Mouse (Mus musculus) thymus, adult 18-20 months (tissue): ENCODE data around the gene Atp6ap1l.
A peak's percentile ranks its signal among the peaks of the same experiment; 100 is the strongest.
"Not testable (repeated sequence)": the region's sequence is repeated elsewhere in the genome, so short reads cannot be mapped to it uniquely, and the experiment has no call there.

ENCODE experiments used
- DNase-seq, 2 experiments: peaks; one replicate each; pipeline ENCODE4 v3.0.0; 2022; ENCODE audit warnings: mixed read lengths in 2 of 2

The Atp6ap1l gene

DNA sequence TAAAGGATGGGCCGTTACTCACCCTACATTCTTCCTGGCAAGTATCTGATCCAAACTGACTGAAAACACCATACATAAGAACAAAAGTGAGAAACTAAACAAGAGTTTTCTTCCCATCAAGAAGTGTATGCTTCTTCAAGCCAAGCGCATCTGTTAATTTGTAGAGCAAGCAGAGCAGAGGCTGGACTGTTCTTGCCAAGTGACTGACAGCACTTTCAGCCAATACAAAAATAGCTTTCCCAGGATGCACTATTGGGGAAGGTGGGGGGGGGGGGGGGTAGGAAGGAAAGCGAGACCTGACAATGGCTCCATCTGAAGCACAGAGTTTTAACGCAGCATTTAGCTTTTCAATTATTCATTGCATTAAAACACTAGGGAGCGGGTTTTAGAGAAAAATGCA, at the start of gene Atp6ap1l:
Atp6ap1l (minus strand) TSS at position 180 of the 400 bp plus-strand sequence.
- DNase-seq = no peak

- DNase-seq = no peak
These were observed 34.4 kb upstream of the Atp6ap1l start for GRCm38 (mm10) chr13:90939600-90939999.

DNA sequence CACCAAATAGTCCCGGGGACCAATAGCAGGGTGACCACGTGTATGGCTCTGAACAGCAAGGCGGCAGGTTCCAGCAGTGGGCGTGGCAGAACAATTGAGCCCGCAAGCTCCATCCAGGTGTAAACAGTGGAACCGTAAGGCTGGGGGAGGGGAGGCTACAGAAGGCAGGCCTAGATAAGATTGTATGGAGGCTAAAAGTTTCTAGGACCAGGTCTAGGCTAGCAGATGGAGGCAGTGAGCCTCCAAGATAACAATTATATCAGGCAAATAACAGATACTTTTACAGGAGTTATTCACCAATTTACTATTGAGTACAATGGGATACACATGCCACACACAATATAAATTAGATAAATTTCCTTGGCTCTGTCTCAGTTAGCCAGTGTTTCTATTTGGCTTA, 34.0 kb upstream of the Atp6ap1l start:
- no peak for DNase-seq

GRCm38 (mm10) chr13:90935852-90936251, 30.7 kb upstream of the Atp6ap1l start:
- DNase-seq = no peak

- no peak for DNase-seq
These were observed 28.1 kb upstream of the Atp6ap1l start for GRCm38 (mm10) chr13:90933256-90933655.

DNA sequence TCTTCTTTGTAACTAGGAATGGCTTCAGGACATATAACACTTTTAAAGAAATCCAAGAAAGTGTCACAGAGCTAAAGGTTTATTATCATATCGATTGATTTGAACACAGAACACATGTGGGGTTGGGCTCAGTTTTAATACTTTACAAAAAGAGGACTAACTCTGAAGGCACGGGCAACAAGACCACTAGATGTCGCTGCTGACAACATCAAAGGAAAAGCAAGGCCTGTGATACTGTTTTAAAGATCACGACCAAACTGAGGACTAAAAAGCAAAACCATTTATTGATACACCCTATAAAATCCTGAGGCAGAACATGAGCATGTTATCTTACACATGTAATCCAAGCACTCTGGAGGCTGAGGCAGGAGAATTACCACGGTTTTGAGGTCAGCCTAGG, 24.7 kb upstream of the Atp6ap1l start:
- peak in 1 of 2 experiments; percentile 32 for DNase-seq

DNA sequence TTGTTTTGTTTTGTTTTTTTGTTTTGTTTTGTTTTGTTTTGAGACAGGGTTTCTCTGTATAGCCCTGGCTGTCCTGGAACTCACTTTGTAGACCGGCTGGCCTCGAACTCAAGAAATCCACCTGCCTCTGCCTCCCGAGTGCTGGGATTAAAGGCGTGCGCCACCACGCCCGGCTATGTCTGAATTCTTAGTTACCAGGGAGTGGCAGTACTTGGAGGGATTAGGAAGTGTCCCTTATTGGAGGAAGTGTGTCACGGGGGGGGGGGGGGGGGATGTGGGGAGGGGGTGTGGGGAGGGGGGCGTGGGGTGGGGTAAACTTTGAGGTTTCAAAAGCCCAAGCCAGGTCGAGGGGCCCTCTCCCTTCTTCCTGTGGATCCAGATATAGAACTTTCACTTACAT, 23.1 kb upstream of the Atp6ap1l start:
- DNase-seq = not testable (repeated sequence)

GRCm38 (mm10) chr13:90926938-90927633, 21.9 kb upstream of the Atp6ap1l start:
- DNase-seq = no peak

DNA sequence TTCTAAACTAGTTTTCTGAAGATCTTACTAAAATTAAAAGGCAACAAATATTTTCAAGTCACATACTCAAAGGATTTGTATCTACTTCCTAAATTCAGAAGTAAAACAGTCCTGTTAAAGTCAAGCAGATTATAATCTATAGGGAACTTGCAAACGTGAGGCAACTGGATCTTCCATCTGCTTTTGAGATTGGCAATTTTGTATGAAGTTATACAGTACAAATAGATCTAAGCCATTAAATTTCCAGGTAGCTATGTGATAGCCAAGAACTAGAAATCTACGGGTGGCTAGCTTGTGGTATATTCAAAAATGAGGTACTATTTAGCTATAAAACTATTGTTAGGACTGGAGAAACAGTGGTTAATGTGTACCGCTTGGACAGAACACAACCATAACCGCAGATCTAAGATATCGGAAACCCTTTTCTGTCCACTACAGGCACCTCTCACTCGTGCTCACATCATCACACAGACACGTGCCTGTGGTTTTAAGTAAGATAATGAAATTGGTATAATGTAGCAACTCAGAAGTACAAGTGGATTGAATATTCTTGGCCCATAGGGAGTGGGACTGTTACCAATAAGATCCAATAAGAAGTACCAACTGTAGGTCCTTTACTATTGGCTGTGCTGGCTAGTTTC, 21.1 kb upstream of the Atp6ap1l start:
- DNase-seq = no peak

- DNase-seq = no peak
These were observed 20.0 kb upstream of the Atp6ap1l start for GRCm38 (mm10) chr13:90925191-90925590.

DNA sequence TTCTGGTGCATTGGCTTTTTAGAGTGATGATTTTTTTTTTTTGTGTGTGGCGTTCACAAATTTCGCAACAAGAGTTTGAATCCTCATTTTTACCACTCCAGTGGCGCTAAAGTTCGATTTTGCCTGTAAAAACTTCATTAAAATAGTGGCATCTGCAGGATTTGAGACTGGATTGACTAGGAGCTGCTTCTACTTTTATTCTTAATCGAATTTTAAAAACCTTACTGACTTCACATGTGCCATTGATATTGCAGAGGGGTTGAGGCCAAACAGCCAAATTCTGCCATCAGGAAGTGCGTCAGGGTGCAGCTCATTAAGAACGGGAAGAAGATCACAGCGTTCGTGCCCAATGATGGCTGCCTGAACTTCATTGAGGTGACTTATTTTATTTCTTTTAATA, 18.9 kb upstream of the Atp6ap1l start:
- DNase-seq = no peak

- DNase-seq = not testable (repeated sequence)
These were observed 18.5 kb upstream of the Atp6ap1l start for GRCm38 (mm10) chr13:90923617-90924016.

GRCm38 (mm10) chr13:90922751-90923612, 17.8 kb upstream of the Atp6ap1l start, which contains the start of gene Rps23:
Gene Rps23 (plus strand): TSS chr13:90922958.
- peak; percentile 76 to 83 for DNase-seq

- DNase-seq = no peak
These were observed 9.6 kb upstream of the Atp6ap1l start for GRCm38 (mm10) chr13:90914721-90915120.

GRCm38 (mm10) chr13:90913675-90914192, 8.6 kb upstream of the Atp6ap1l start:
- DNase-seq = no peak

- DNase-seq = no peak
These were observed 7.9 kb upstream of the Atp6ap1l start for GRCm38 (mm10) chr13:90912760-90913674.

DNA sequence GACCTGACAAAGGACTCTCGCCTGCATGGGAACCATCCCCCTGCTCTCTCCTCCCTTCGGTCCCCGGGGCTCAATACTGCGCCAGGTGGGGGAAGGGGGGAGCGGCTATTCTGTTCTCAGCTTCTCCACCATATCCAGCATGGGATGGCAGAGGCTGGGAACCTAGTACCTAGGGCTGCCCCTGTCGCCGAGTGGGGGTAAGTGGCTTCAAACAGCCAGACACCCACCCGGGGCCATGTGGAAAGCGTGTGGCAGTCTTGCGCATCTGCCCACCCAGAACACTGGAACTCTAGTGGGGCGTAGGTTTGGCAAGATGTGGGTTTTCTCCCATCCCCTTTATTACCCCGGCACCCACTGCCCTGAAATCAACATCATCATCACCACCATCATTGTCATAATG, 2.2 kb upstream of the Atp6ap1l start:
- DNase-seq = no peak

- DNase-seq = no peak
These were observed 8.3 kb downstream of the Atp6ap1l start for GRCm38 (mm10) chr13:90896821-90897220.

GRCm38 (mm10) chr13:90896098-90896497, 9.1 kb downstream of the Atp6ap1l start:
- no peak for DNase-seq

DNA sequence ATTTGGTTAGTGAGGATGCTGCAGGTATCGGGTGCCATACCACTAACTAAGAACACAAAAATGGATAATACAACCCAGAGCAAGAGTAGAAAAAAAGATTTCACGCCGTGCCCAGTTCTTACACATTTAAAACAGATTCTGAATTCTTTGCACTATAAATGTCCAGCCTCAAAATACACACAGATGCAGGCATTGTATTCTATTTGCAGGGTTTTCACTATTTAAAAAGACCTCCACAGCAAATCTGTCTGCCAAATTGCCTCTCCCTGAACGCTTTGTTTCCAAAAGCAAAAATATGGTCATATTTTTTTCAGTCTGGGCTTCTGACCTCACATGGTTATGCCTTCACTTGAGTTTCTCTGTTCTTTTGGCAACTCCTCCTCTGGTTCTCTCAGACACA, 10.3 kb downstream of the Atp6ap1l start:
- DNase-seq = no peak

- no peak for DNase-seq
These were observed 15.0 kb downstream of the Atp6ap1l start for GRCm38 (mm10) chr13:90890111-90890510.

GRCm38 (mm10) chr13:90886568-90886983, 18.6 kb downstream of the Atp6ap1l start:
- DNase-seq = peak; percentile 9 to 10
